Mouse (Mus musculus): Measurements from ENCODE around the gene Gm10413. TPM values are rescaled to one million over a fixed set of nuclear protein-coding genes. Genes with fewer than 3 reads are reported as not detected.
"Not testable (repeated sequence)": the region's sequence is repeated elsewhere in the genome, so short reads cannot be mapped to it uniquely, and the experiment has no call there.

Gm10413 gene
- not detected in 2 replicates for polyA plus RNA-seq (2015; fragmentation: Nextera tagmentation; extraction: Ambion mirVana)

GRCm38 (mm10) chr14:3394793-3395192 is at the start of gene Gm10413:
Gm10413 (plus strand) TSS chr14:3395093.
- not testable (repeated sequence) for H3K4me3 ChIP-seq (replicated peaks); H3K36me3 ChIP-seq; H3K4me2 ChIP-seq; H3K9me3 ChIP-seq (replicated peaks); ATAC-seq (ENCODE audit: low FRiP score); H3K9ac ChIP-seq (replicated peaks); H3K27ac ChIP-seq (replicated peaks); H3K27me3 ChIP-seq (replicated peaks); H3K4me1 ChIP-seq
- no CpG with 5 or more reads among the region's 2 CpGs for WGBS

DNA sequence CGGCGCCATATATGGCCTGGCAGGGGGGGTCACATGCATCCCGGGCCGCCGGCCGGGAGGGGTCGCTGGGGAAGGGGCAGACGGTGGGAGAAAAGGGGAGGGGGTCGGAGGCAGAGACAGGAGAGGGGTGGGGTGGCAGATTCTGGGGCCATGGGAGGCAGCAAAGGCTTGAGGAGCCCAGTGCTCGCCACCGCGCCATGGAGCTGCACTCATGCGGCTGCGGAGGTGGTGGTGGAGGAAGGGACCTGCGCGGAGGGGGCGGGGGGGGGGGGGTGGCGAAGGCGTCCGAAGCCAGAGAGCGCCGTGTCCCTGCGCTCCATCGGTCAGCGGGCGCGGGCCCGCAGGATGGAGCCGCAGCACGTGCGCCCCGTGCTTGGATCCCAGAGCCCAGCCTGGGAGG is 17.4 kb downstream of the Gm10413 start, which contains the start of gene Gm10409:
TSS of gene Gm10409 (plus strand) at position 301 of the 400 bp plus-strand sequence.
- H3K27me3 ChIP-seq (replicated peaks); H3K9me3 ChIP-seq (replicated peaks); H3K4me2 ChIP-seq; H3K36me3 ChIP-seq; H3K4me1 ChIP-seq; H3K4me3 ChIP-seq (replicated peaks); H3K9ac ChIP-seq (replicated peaks); H3K27ac ChIP-seq (replicated peaks); ATAC-seq (ENCODE audit: low FRiP score): not testable (repeated sequence)
- no CpG with 5 or more reads among the region's 32 CpGs for WGBS

DNA sequence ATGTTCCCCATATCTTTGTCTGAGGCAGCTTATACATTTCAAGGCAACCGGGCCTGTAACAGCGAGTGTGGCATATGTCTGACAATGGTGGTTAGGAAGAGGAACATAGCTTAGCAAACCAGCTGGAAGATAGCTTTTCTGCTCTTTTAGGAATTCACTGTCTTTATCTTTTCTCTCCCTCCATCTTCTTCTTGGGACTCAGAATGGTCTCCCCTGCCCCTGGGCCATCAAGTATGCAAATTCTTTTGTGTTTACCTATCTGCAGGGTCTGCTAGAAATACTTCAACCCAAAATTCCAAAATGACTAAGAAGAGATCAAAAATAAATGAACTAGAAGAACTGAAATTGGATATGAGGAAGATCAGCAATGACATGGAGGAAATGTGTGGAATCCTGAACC is 32.9 kb downstream of the Gm10413 start, which contains the start of gene Gm3005:
TSS of gene Gm3005 (plus strand) at position 301 of the 400 bp plus-strand sequence.
- not testable (repeated sequence) for H3K27me3 ChIP-seq (replicated peaks); H3K9me3 ChIP-seq (replicated peaks); ATAC-seq (ENCODE audit: low FRiP score); H3K4me1 ChIP-seq; H3K36me3 ChIP-seq; H3K27ac ChIP-seq (replicated peaks); H3K4me3 ChIP-seq (replicated peaks); H3K4me2 ChIP-seq; H3K9ac ChIP-seq (replicated peaks)
- no CpG with 5 or more reads among the region's 2 CpGs for WGBS

DNA sequence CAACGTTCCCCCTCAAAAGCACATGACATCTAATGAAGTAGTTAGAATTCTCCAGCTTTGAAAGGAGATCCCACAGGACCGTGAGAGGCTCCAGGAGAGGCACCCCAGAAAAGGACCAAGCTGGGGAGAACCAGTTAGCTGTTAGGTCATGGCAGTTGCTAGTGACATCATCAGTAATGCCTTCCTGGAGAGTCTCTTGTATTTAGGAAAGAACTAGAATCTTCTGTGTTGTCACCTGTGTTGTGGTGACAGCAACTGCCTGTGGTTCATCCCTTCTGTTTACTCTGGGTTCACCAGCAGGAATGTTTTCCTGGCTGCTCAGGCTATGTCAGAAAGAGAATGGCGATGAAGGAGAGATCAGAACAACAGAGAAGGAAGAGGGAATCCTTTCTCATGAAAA is 54.2 kb downstream of the Gm10413 start, which contains the start of gene Gm10408:
TSS of gene Gm10408 (plus strand) at position 301 of the 400 bp plus-strand sequence.
- H3K4me2 ChIP-seq, H3K36me3 ChIP-seq: not testable (repeated sequence)

More for the DNA sequence above, 54.2 kb downstream of the Gm10413 start, which contains the start of gene Gm10408:
- not testable (repeated sequence) for ATAC-seq (ENCODE audit: low FRiP score); H3K4me3 ChIP-seq (replicated peaks); H3K27ac ChIP-seq (replicated peaks); H3K9ac ChIP-seq (replicated peaks); H3K9me3 ChIP-seq (replicated peaks); H3K27me3 ChIP-seq (replicated peaks); H3K4me1 ChIP-seq
- WGBS = no CpG with 5 or more reads among the region's 3 CpGs

Other genes with a start within 250 kb of the Gm10413 start
- gene Gm5795, start 206.8 kb upstream of the Gm10413 start, polyA plus RNA-seq (2015; fragmentation: Nextera tagmentation; extraction: Ambion mirVana) = 0.38 and 0.41 TPM in 2 replicates
- 34.3 and 37.1 TPM in 2 replicates for gene D830030K20Rik, start 186.6 kb upstream of the Gm10413 start, polyA plus RNA-seq (2015; fragmentation: Nextera tagmentation; extraction: Ambion mirVana)
- gene Gm2956, start 62.5 kb upstream of the Gm10413 start, polyA plus RNA-seq (2015; fragmentation: Nextera tagmentation; extraction: Ambion mirVana) = 0.22 TPM in 1 of 2 replicates, not detected in the other
- 17.7 and 23.2 TPM in 2 replicates for gene Gm10409, start 17.5 kb downstream of the Gm10413 start, polyA plus RNA-seq (2015; fragmentation: Nextera tagmentation; extraction: Ambion mirVana)
- gene Gm3005, start 33.0 kb downstream of the Gm10413 start, polyA plus RNA-seq (2015; fragmentation: Nextera tagmentation; extraction: Ambion mirVana) = 7.0 and 10.8 TPM in 2 replicates
- gene Gm10408, start 54.3 kb downstream of the Gm10413 start, polyA plus RNA-seq (2015; fragmentation: Nextera tagmentation; extraction: Ambion mirVana) = not detected in 2 replicates
- gene Gm3012, start 239.4 kb downstream of the Gm10413 start, polyA plus RNA-seq (2015; fragmentation: Nextera tagmentation; extraction: Ambion mirVana) = not detected in 2 replicates

Measured in neural tube, embryonic 15.5 days (tissue).